Mouse (Mus musculus): ENCODE measurements at regions not wholly inside any gene's neighbourhood (a gene's known extent, or its start where the extent isn't known, plus 50 kb on each side); places are given as distances from the start of the nearest gene placed in this dataset.
A peak's percentile ranks its signal among the peaks of the same experiment; 100 is the strongest.

DNA sequence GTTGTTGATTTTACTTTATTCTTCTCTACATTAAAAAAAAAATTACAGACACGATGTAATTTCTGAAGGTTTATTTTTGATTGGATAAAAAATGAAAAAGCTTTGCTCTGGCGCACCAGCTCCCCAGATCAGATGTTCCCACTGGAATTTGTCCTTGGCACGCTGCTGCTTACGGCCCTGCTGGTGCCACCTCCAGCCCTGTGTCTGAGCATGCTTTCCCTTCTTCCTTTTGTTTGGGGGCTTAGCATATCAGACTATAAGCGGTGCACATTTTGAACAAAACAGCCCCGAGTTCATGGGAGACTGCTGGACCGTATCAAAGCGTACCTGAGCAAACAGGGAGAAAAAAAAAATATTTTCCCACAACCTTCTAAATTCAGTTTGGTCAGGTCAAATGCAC is 291.2 kb downstream of the Lrig3 start:
- 65% methylated on average over 8 of the region's 8 CpGs for WGBS
- no peak for ATAC-seq (ENCODE audit: insufficient number of reproducible peaks, low FRiP score, low TSS enrichment, low read depth)
- Histone ChIP-seq H3K9ac (no peak overlapping the region), H3K27ac (replicated peaks) (no peak overlapping the region), H3K9me3 (replicated peaks) (no peaks in the 10 kb centered on the region), H3K4me1 (no peaks in the 10 kb centered on the region), H3K36me3 (no peaks in the 10 kb centered on the region), H3K4me3 (replicated peaks) (no peak overlapping the region), H3K4me2 (replicated peaks) (no peak overlapping the region), H3K27me3 (no peaks in the 10 kb centered on the region)

DNA sequence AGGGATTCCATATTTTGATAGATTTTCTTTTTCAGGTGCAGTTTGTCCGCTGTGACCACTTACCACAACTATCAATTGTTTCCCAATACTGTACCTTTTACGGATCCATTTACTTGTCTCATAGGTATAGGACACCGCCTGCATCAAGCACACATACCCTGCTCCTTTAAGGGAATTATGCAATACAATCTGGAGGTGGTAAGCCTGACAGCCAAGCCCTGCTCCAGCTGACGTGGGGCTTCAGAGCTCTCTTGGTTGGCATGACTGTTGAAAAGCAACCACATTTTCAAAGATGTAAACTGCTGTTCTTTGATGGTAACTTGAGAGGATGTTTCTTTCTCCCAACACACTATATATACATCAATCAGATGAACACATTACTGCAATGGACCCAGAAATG is 288.2 kb downstream of the Lrig3 start:
- 82% methylated on average over 4 of the region's 4 CpGs for WGBS
- Histone ChIP-seq H3K4me1 (no peaks in the 10 kb centered on the region), H3K4me3 (replicated peaks) (no peak overlapping the region), H3K36me3 (no peaks in the 10 kb centered on the region), H3K27me3 (no peaks in the 10 kb centered on the region), H3K9ac (no peak overlapping the region), H3K9me3 (replicated peaks) (no peaks in the 10 kb centered on the region), H3K27ac (replicated peaks) (no peak overlapping the region), H3K4me2 (replicated peaks) (no peak overlapping the region)
- ATAC-seq (ENCODE audit: insufficient number of reproducible peaks, low FRiP score, low TSS enrichment, low read depth), result no peak

DNA sequence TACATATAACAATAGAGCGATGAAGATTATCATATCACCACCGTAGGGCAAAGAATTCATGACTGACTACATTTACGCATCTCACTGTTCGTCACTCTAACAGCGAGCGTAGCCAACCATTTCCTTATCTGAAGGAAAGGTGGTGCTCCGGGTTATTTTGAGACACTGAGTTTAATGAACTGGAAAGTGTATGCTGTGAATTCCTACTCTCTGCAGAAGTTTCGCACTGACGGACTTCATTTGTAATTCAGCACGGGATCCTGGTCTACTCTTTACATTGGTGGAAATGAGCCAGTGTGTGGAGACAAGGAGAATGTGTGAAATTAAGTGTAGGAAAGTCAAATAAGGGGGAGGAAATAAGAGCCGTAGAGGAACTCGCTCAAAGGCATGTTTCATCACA is 283.2 kb downstream of the Lrig3 start:
- WGBS, result 84% methylated on average over 12 of the region's 12 CpGs
- ATAC-seq (ENCODE audit: insufficient number of reproducible peaks, low FRiP score, low TSS enrichment, low read depth), result no peak
- Histone ChIP-seq H3K4me2 (replicated peaks) (no peak overlapping the region), H3K36me3 (no peaks in the 10 kb centered on the region), H3K27me3 (no peaks in the 10 kb centered on the region), H3K27ac (replicated peaks) (no peak overlapping the region), H3K9ac (no peak overlapping the region), H3K4me3 (replicated peaks) (no peak overlapping the region), H3K4me1 (no peaks in the 10 kb centered on the region), H3K9me3 (replicated peaks) (no peaks in the 10 kb centered on the region)

DNA sequence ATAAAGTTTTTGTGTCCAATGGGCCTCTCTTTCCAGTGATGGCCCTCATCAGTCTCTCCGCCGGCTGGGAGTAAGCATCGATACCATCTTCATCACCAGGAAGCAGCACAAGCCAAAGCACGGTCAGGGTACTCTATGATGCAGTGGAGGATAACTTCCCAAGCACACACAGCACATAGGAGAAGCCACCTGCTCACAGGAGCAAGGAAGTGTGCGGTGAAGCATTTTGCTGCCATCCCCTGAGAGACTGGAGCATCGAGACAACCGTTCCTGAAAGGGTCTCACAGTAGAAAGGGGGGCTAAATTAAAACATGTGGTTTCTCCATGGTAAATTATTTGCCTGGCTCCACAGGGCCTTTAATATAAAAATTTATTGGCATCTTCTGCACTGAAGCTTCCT is 277.1 kb downstream of the Lrig3 start:
- H3K36me3 ChIP-seq, result no peaks in the 10 kb centered on the region
- WGBS, result 74% methylated on average over 7 of the region's 7 CpGs
- no peak overlapping the region for H3K4me2 ChIP-seq (replicated peaks)
- no peak for ATAC-seq (ENCODE audit: insufficient number of reproducible peaks, low FRiP score, low TSS enrichment, low read depth)
- no peak overlapping the region for H3K4me3 ChIP-seq (replicated peaks)
- H3K9me3 ChIP-seq (replicated peaks), result no peaks in the 10 kb centered on the region
- no peaks in the 10 kb centered on the region for H3K4me1 ChIP-seq
- no peaks in the 10 kb centered on the region for H3K27me3 ChIP-seq
- H3K9ac ChIP-seq, result no peak overlapping the region
- no peak overlapping the region for H3K27ac ChIP-seq (replicated peaks)

DNA sequence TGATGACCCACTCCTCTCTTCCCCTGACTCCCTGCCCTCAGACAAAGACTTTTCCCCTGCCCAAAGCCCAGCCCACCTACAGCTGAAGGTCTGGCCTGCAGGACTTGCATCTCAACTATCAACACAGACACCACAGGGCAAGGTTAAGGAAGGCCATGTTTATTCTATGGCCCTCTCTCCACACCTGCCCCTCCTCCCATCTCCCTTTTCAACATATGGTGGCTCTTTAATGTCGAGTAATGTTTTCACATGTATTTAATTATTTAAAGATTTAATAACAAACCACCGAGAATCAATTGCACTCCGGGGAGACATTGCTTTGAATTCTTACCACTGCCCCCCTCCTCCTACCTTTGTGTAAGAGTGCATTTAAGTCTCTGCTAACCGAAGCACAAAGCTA is 273.6 kb downstream of the Lrig3 start:
- H3K27me3 ChIP-seq, result no peaks in the 10 kb centered on the region
- H3K4me1 ChIP-seq, result no peaks in the 10 kb centered on the region
- ATAC-seq (ENCODE audit: insufficient number of reproducible peaks, low FRiP score, low TSS enrichment, low read depth), result no peak
- no peaks in the 10 kb centered on the region for H3K36me3 ChIP-seq
- H3K4me3 ChIP-seq (replicated peaks), result no peak overlapping the region
- 16% methylated on average over 4 of the region's 4 CpGs for WGBS
- no peak overlapping the region for H3K9ac ChIP-seq
- no peak overlapping the region for H3K4me2 ChIP-seq (replicated peaks)
- H3K9me3 ChIP-seq (replicated peaks), result no peaks in the 10 kb centered on the region
- no peak overlapping the region for H3K27ac ChIP-seq (replicated peaks)

Small RNA genes in the stretch of these regions (microRNA-seq; reads per million reads assigned to microRNA genes)
- gene Mir378d (ENCODE audit: borderline number of aligned reads), result 20.0 reads per million, percentile 37 among the genes with 10 or more reads in this experiment

Measured in embryonic facial prominence, embryonic 15.5 days (tissue).